Mouse (Mus musculus) MEL (cell line): ENCODE measurements at regions not wholly inside any gene's neighbourhood (a gene's known extent, or its start where the extent isn't known, plus 50 kb on each side); places are given as distances from the start of the nearest gene placed in this dataset.

Experiments used
- CTCF ChIP-seq, 3 experiments: IDR thresholded peaks in 2 of 3; conservative IDR thresholded peaks in 1 of 3; 2 replicates each; pipeline ENCODE4 v1.5.1; 2011 to 2012; ENCODE audit warnings: low read length in 3 of 3, low read depth in 2 of 3, mild to moderate bottlenecking in 2 of 3, improper control_type of control experiment in 1 of 3, inconsistent platforms in 1 of 3, mixed read lengths in 1 of 3, moderate library complexity in 1 of 3; ENCODE audit not compliant: control insufficient read depth in 1 of 3, insufficient read depth in 1 of 3, poor library complexity in 1 of 3, severe bottlenecking in 1 of 3
- EP300 ChIP-seq, 2 experiments: IDR thresholded peaks; 2 replicates each; pipeline ENCODE4 v1.6.1; 2011; ENCODE audit warnings: improper control_type of control experiment in 2 of 2, low read length in 2 of 2, low read depth in 1 of 2, mild to moderate bottlenecking in 1 of 2
- GABPA ChIP-seq: IDR thresholded peaks from 2 replicates; pipeline ENCODE4 v1.6.1; 2012; ENCODE audit warnings: low read depth, mild to moderate bottlenecking, inconsistent platforms, low read length, improper control_type of control experiment, moderate library complexity
- MAX ChIP-seq: IDR thresholded peaks from 2 replicates; pipeline ENCODE4 v1.6.1; 2011; ENCODE audit warnings: low read length, improper control_type of control experiment
- MXI1 ChIP-seq: IDR thresholded peaks from 2 replicates; pipeline ENCODE4 v1.6.1; 2011; ENCODE audit warnings: mild to moderate bottlenecking, low read depth, low read length, improper control_type of control experiment
- TBP ChIP-seq: IDR thresholded peaks from 2 replicates; pipeline ENCODE4 v1.8.0; 2011; ENCODE audit warnings: low read depth, low read length, improper control_type of control experiment
- ZMIZ1 ChIP-seq: IDR thresholded peaks from 2 replicates; pipeline ENCODE4 v1.6.1; 2012; ENCODE audit warnings: low read depth, mild to moderate bottlenecking, inconsistent platforms, low read length, improper control_type of control experiment, moderate library complexity

- TF ChIP-seq MXI1 = no peak
- no peak for TF ChIP-seq CTCF (IDR thresholded peaks at IDR 0.05 in 2 of 3, conservative IDR thresholded peaks at IDR 0.05 in 1 of 3; ENCODE audit: control insufficient read depth in 1 of 3, insufficient read depth in 1 of 3, low read depth in 2 of 3, low read length in 3 of 3, poor library complexity in 1 of 3, severe bottlenecking in 1 of 3)
- TF ChIP-seq TBP = no peak
- no peak for TF ChIP-seq EP300 (IDR thresholded peaks at IDR 0.05; ENCODE audit: low read depth in 1 of 2, low read length in 2 of 2)
- no peak for TF ChIP-seq GABPA
- no peak for TF ChIP-seq MAX
- no peak for TF ChIP-seq ZMIZ1
Measured at GRCm38 (mm10) chr1:120741091-120741740, 139.0 kb downstream of the En1 start.
